Mouse (Mus musculus) heart, adult 2 months (tissue): ENCODE measurements around the gene Kcnj3.

Source experiments
- CTCF ChIP-seq: fragments of 200-600 bp; IDR thresholded peaks from 2 replicates; pipeline ENCODE4 v1.8.1; 2022; ENCODE audit warnings: antibody characterized with exemption, mild to moderate bottlenecking, moderate library complexity
- EP300 ChIP-seq: fragments of 200-500 bp; IDR thresholded peaks from 2 replicates; pipeline ENCODE4 v1.6.1; 2011; ENCODE audit warnings: low read depth, low read length, control low read depth; ENCODE audit not compliant: insufficient read depth
- POLR2A ChIP-seq: fragments of 200-500 bp; IDR thresholded peaks from 2 replicates; pipeline ENCODE4 v1.6.1; 2011; ENCODE audit warnings: mild to moderate bottlenecking, low read depth, low read length, control low read depth; ENCODE audit not compliant: insufficient read depth

GRCm38 (mm10) chr2:55503390-55504176 lies 67.8 kb downstream of the Kcnj3 start:
- no peak for TF ChIP-seq CTCF
- TF ChIP-seq POLR2A: no peak
- no peak for TF ChIP-seq EP300
